Mouse (Mus musculus) midbrain, embryonic 16.5 days (tissue): ENCODE measurements around the gene Pelo. TPM values are rescaled to one million over a fixed set of nuclear protein-coding genes. Genes with fewer than 3 reads are reported as not detected.

ENCODE experiments used
- ATAC-seq: fragments of 200-750 bp; cut with Nextera tagmentation; 2 replicates; pipeline ENCODE4 v1.8.0; 2017; ENCODE audit warnings: moderate TSS enrichment
- H3K27ac ChIP-seq: fragments of 300-500 bp; sonication (generic); 2 replicates; pipeline ENCODE4 v1.5.1; 2014; ENCODE audit warnings: mild to moderate bottlenecking, low read length, mixed read lengths
- H3K27me3 ChIP-seq: fragments of 300-500 bp; sonication (generic); 2 replicates; pipeline ENCODE4 v1.6.1; 2014; ENCODE audit warnings: low read depth, low read length, mixed read lengths; ENCODE audit not compliant: control insufficient read depth, insufficient read depth
- H3K36me3 ChIP-seq: fragments of 300-500 bp; sonication (generic); 2 replicates; pipeline ENCODE4 v1.6.1; 2014; ENCODE audit warnings: mild to moderate bottlenecking, low read length, moderate library complexity, mixed read lengths; ENCODE audit not compliant: control insufficient read depth, insufficient read depth
- H3K4me1 ChIP-seq: fragments of 300-500 bp; sonication (generic); 2 replicates; pipeline ENCODE4 v1.6.1; 2014; ENCODE audit warnings: mild to moderate bottlenecking, low read length, mixed read lengths; ENCODE audit not compliant: control insufficient read depth, insufficient read depth
- H3K4me2 ChIP-seq: fragments of 300-500 bp; sonication (generic); 2 replicates; pipeline ENCODE4 v1.6.1; 2014; ENCODE audit warnings: mild to moderate bottlenecking, low read length, mixed read lengths
- H3K4me3 ChIP-seq: fragments of 300-500 bp; sonication (generic); 2 replicates; pipeline ENCODE4 v1.5.1; 2014; ENCODE audit warnings: low read depth, mild to moderate bottlenecking, low read length, moderate library complexity, mixed read lengths
- H3K9ac ChIP-seq: fragments of 300-500 bp; sonication (generic); 2 replicates; pipeline ENCODE4 v1.6.1; 2014; ENCODE audit warnings: low read depth, low read length, mixed read lengths
- H3K9me3 ChIP-seq: fragments of 300-500 bp; sonication (generic); replicated peaks from 2 replicates; pipeline ENCODE4 v1.6.1; 2014; ENCODE audit warnings: mild to moderate bottlenecking, low read length, mixed read lengths; ENCODE audit not compliant: control insufficient read depth, poor library complexity, severe bottlenecking
- WGBS: fragments of 180-500 bp; shearing (Covaris S2); extraction: QIAGEN DNeasy Blood & Tissue Kit; methylation state at CpG from one replicate; pipeline ENCODE4 v1.1.7; 2014; 5-methylcytosine and 5-hydroxymethylcytosine counted together
- polyA plus RNA-seq: library from polyadenylated mRNA; unstranded; fragments of >200 nt; fragmentation: Nextera tagmentation; extraction: Ambion mirVana; gene quantifications from 2 replicates; pipeline ENCODE4 v1.2.1, GENCODE M21; 2015

Gene Pelo
- polyA plus RNA-seq: 4.6 and 5.2 TPM in 2 replicates

- no peaks in the 10 kb centered on the region; the same call in 1 of the 2 replicates for H3K9me3 ChIP-seq
- H3K4me1 ChIP-seq: peaks cover 14% of the 10 kb centered on the region
- H3K27ac ChIP-seq: peak within 1 kb of the TSS; percentile 64
- under 1% methylated on average over 60 of the region's 60 CpGs for WGBS
- H3K4me3 ChIP-seq: peak within 1 kb of the TSS; percentile 70
- no peaks in the 10 kb centered on the region for H3K27me3 ChIP-seq
- peak; percentile 98 for ATAC-seq
- H3K36me3 ChIP-seq: peaks cover 14% of the 10 kb centered on the region
- H3K4me2 ChIP-seq: peak within 1 kb of the TSS; percentile 100
- H3K9ac ChIP-seq: peak within 1 kb of the TSS; percentile 75
Measured at GRCm38 (mm10) chr13:115090069-115090976, at the start of gene Pelo. TSS of gene Pelo (minus strand) at chr13:115090186.

DNA sequence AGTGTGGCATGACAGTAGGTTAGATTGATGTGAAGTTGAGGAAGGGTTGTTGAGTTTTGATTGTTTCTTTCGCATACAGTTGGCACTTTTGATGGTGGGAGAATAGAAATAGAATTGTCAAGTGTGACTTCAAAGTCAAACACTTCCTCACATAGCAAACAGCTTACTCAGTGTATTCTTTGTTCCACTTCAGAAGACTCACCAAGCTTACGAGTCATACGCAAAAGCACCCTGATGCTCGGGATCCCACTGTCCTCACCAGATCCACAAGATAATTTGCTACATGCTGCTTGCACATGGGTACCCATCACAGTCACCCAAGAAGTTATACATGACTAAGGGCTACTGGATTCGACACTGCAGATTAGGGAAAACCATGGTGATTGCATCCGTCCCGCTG, 48.5 kb upstream of the Pelo start:
- Histone ChIP-seq H3K27me3 (no peaks in the 10 kb centered on the region), H3K36me3 (no peaks in the 10 kb centered on the region), H3K9me3 (no peaks in the 10 kb centered on the region), H3K27ac (no peak overlapping the region), H3K4me1 (no peaks in the 10 kb centered on the region), H3K4me2 (no peak overlapping the region), H3K4me3 (no peak overlapping the region), H3K9ac (no peak overlapping the region)
- WGBS: 88% methylated on average over 7 of the region's 7 CpGs
- no peak for ATAC-seq

DNA sequence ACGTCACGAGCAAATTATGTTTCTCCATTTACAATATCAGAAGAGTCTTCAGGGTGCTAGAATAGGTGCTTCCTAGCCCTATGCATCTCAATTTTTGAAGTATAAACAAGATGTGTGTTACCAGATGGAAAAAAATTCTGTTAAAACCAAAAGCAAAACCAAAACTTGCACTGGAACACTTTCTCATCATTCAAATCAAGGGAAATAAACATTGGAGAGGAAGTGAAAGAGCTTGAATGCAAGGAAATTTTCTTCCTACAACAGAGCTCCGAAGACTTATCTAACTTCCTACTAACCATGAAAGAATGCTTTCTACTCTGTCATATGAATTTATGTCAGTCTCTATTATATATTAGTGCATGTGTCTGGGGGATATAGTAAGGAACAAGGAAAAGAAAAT, 46.8 kb upstream of the Pelo start:
- Histone ChIP-seq H3K4me1 (no peaks in the 10 kb centered on the region), H3K36me3 (no peaks in the 10 kb centered on the region), H3K27me3 (no peaks in the 10 kb centered on the region), H3K4me2 (no peak overlapping the region), H3K4me3 (no peak overlapping the region), H3K9me3 (no peaks in the 10 kb centered on the region), H3K27ac (no peak overlapping the region), H3K9ac (no peak overlapping the region)
- ATAC-seq: no peak
- WGBS: 90% methylated on average over 3 of the region's 3 CpGs

DNA sequence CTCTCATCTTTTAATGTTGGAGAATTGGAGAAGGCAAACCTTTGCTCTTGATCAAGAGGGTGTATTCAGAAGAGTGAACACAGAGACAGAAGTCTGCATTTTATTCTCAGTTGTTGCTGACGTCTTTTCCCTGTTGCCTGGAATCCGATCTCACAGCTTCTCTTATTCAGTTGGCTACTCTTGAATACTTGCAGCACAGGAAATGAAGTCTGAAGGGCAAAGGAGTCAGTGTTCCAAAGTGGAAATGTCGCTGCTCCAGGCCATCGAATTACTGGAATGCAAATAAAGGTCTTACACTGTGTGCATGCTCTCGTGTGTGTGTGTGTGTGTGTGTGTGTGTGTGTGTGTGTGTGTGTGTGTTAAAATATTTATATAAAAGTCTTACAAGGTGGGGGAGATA, 42.4 kb upstream of the Pelo start:
- Histone ChIP-seq H3K27ac (no peak overlapping the region), H3K4me2 (no peak overlapping the region), H3K9me3 (no peaks in the 10 kb centered on the region), H3K27me3 (no peaks in the 10 kb centered on the region), H3K4me1 (no peaks in the 10 kb centered on the region), H3K9ac (no peak overlapping the region), H3K4me3 (no peak overlapping the region), H3K36me3 (no peaks in the 10 kb centered on the region)
- WGBS: 27% methylated on average over 5 of the region's 5 CpGs
- ATAC-seq: no peak

DNA sequence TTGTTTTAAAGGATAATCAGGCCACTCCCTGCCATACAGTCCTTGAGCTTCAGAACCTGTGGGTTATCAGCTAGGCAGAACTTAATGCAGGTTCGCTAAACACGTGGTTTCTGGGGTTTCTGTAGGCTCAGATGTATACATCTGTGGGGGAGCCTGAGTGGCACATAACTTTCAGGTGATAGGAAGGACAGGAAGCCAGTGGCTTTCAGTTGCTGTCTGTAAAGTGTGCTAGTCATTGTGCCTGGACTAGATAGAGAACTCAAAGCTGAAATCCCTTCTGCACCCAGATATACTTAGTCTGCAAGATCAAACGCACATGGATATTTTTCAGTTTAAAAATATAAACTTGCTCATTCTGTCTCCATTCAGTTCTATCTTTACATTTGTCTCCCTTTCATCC, 41.4 kb upstream of the Pelo start:
- 81% methylated on average over 3 of the region's 3 CpGs for WGBS
- no peak for ATAC-seq
- H3K9ac ChIP-seq: no peak overlapping the region
- no peak overlapping the region for H3K4me3 ChIP-seq
- H3K4me2 ChIP-seq: no peak overlapping the region
- no peaks in the 10 kb centered on the region for H3K27me3 ChIP-seq
- H3K27ac ChIP-seq: no peak overlapping the region
- H3K36me3 ChIP-seq: no peaks in the 10 kb centered on the region
- no peaks in the 10 kb centered on the region for H3K4me1 ChIP-seq
- no peaks in the 10 kb centered on the region for H3K9me3 ChIP-seq

- H3K36me3 ChIP-seq: no peaks in the 10 kb centered on the region
- H3K27ac ChIP-seq: no peak overlapping the region
- H3K9ac ChIP-seq: no peak overlapping the region
- H3K4me1 ChIP-seq: no peaks in the 10 kb centered on the region
- no peak for ATAC-seq
- no peaks in the 10 kb centered on the region for H3K9me3 ChIP-seq
- no peak overlapping the region for H3K4me3 ChIP-seq
- H3K27me3 ChIP-seq: no peaks in the 10 kb centered on the region
- 93% methylated on average over 2 of the region's 2 CpGs for WGBS
- H3K4me2 ChIP-seq: no peak overlapping the region
Measured at GRCm38 (mm10) chr13:115130035-115130434, 40.0 kb upstream of the Pelo start.

GRCm38 (mm10) chr13:115127826-115128225, 37.8 kb upstream of the Pelo start:
- H3K4me1 ChIP-seq: no peaks in the 10 kb centered on the region
- 88% methylated on average over 1 of the region's 1 CpGs for WGBS
- H3K4me2 ChIP-seq: no peak overlapping the region
- no peak overlapping the region for H3K9ac ChIP-seq
- no peak for ATAC-seq
- H3K27ac ChIP-seq: no peak overlapping the region
- H3K27me3 ChIP-seq: no peaks in the 10 kb centered on the region
- no peaks in the 10 kb centered on the region for H3K9me3 ChIP-seq
- H3K4me3 ChIP-seq: no peak overlapping the region
- H3K36me3 ChIP-seq: no peaks in the 10 kb centered on the region

DNA sequence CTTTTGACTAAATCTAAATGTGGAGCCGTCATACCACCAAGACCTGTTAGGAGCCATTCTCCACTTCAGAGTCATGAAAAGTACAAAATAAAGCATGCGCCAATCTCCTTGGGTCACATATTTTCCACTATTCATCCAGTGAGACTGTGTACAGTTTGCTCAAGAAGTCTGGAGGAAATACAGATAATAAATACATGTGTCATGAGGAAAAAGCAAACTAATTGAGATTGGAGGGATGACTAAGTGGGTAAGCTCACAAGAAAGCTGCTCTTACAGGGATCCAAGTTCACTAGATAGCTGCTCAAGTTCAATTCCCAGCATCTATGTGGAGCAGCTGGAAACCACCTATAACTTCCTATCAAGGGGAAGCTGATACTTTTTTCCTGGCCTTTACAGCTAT, 36.5 kb upstream of the Pelo start:
- no peak for ATAC-seq
- WGBS: 98% methylated on average over 2 of the region's 2 CpGs

DNA sequence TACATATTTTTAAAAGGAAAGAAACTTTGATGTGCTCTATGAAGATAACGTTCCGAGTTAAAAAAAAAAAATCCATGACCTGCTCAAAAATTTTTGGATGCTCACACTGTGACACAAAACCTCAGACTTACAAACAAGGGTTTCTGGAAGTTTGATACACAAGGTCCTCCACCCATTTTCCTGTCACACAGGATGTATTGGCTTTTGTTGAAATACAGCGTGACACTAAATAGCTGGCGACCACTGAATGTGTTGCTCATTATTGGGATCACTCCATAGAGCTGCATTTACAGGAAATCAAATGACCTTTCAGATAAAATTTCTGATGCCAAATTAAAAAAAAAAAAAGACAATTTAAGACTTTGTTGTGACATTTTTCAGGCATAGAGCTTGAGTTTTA, 35.1 kb upstream of the Pelo start:
- H3K4me1 ChIP-seq: no peaks in the 10 kb centered on the region
- no peak for ATAC-seq
- H3K27me3 ChIP-seq: no peaks in the 10 kb centered on the region
- H3K27ac ChIP-seq: no peak overlapping the region
- H3K9me3 ChIP-seq: no peaks in the 10 kb centered on the region
- WGBS: 90% methylated on average over 4 of the region's 4 CpGs
- H3K4me2 ChIP-seq: no peak overlapping the region
- no peaks in the 10 kb centered on the region for H3K36me3 ChIP-seq
- no peak overlapping the region for H3K4me3 ChIP-seq
- no peak overlapping the region for H3K9ac ChIP-seq

More for the DNA sequence above, 36.5 kb upstream of the Pelo start:
- Histone ChIP-seq H3K9ac (no peak overlapping the region), H3K9me3 (no peaks in the 10 kb centered on the region), H3K4me1 (no peaks in the 10 kb centered on the region), H3K36me3 (no peaks in the 10 kb centered on the region), H3K27me3 (no peaks in the 10 kb centered on the region), H3K27ac (no peak overlapping the region), H3K4me2 (no peak overlapping the region), H3K4me3 (no peak overlapping the region)
